Comparison of ENCODE assay signal across 10 mouse cellular contexts in the genomic region with DNA sequence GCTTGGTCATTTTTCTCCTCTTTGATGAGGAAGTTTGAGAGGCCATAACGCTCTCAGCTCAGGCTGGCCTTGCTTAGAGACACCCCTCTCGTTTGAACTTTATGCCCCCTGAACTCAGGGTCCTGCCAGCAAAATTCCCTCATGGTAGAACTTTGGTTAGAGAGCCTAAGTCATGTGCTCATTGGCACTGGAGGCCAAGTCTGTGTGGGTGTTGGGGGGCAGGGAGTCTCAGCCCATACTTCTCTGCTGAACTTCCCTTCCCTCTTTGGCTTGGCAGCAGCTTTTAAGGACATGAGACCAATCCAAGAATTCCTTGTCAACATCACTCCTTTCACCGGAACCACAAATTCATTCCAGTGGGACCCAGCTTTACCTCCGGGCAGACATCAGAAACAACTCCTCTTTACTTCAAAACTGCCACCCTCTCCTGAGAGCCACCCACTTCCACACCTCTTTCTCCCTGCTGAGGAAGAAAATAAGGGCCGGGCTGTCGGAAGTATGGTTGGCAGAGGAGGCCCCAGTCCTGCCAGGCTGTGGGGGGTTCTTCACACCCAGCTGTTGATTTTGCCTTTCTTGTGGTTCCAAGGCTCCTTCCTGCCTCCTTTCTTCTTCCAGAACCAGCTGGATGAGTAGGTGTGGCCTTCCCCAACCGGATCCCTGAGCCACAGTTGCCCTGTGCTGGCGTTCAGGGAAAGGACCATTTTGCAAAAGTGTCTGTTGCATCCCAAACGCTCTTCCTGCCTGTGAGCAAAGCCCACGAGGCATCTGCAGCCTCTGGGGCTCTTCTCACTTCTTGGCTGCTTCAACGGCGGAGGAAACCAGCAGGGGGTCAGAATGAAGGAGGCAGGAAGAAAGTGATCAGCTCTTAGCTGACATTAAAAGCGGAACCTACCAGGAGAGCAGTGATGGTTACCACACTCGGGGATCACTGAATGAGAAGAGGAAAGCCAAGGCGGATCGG.
A peak's percentile ranks its signal among the peaks of the same experiment; 100 is the strongest.
DNase-seq lines count a peak whose midpoint lies in the region; ATAC-seq lines count a peak whose summit lies in the region.
"Had no signal": no experiment of that assay in that cellular context is flagged by ENCODE, and none has a peak within 500 bp of the region (broad histone marks: within the 10 kb centered on the region; RNA-seq: fewer than 3 reads in every experiment).

No protein-coding gene starts in this region.

- ATAC-seq in kidney, embryonic 15.5 days (replicated peaks; ENCODE audit: low FRiP score) = no peak
- ATAC-seq in megakaryocyte progenitor cell, adult 5-6 weeks (replicated peaks; ENCODE audit: poor library complexity) = peak; percentile 90

- no peaks in the 10 kb centered on the region for H3K36me3 ChIP-seq in kidney, embryonic 15.5 days

- DNase-seq in kidney, adult 8-10 months = peak; percentile 54 to 69
- peak; percentile 19 for DNase-seq in CD4-positive helper T cell, adult 2 months (ENCODE audit: low read depth, low spot score)
- DNase-seq in ZHBTc4 (ENCODE audit: low read depth, low spot score) = peak; percentile 67
- no peak for DNase-seq in adrenal gland, postnatal 25 days
- no peak for DNase-seq in layer of hippocampus, postnatal 25 days (ENCODE audit: extremely low spot score in 1 of 2, low spot score in 1 of 2)
- DNase-seq in cerebellum, postnatal 4 days (ENCODE audit: low spot score in 2 of 2) = no peak

- no peak overlapping the region for H3K27ac ChIP-seq in kidney, embryonic 15.5 days
- H3K27ac ChIP-seq: kidney, postnatal 0 days had no signal

- H3K9ac ChIP-seq in kidney, embryonic 15.5 days = no peak overlapping the region

- H3K27me3 ChIP-seq in kidney, embryonic 15.5 days = no peaks in the 10 kb centered on the region

- no peak overlapping the region for H3K4me2 ChIP-seq in kidney, embryonic 15.5 days

- WGBS in kidney, embryonic 15.5 days = 53% methylated on average over 16 of the region's 16 CpGs

- peaks cover 8% of the 10 kb centered on the region; the same call in 1 of the 2 replicates for H3K4me1 ChIP-seq in kidney, embryonic 15.5 days

- no peaks in the 10 kb centered on the region for H3K9me3 ChIP-seq in kidney, embryonic 15.5 days (replicated peaks)

- no peak overlapping the region for H3K4me3 ChIP-seq in kidney, embryonic 15.5 days (replicated peaks)
- H3K4me3 ChIP-seq: erythroblast, embryonic 14.5 days had no signal

Comparison
In these comparisons a context has a peak if more than half of its experiments do, and no peak if none do; other contexts are left out.
1. DNase-seq: peak in kidney, adult 8-10 months (2 of 2), CD4-positive helper T cell, adult 2 months (single experiment) and ZHBTc4 (single experiment); none in adrenal gland, postnatal 25 days (single experiment), layer of hippocampus, postnatal 25 days (0 of 2) and cerebellum, postnatal 4 days (0 of 2).